Mouse (Mus musculus) heart, postnatal 0 days (tissue): Measurements from ENCODE around the gene Apba3.

Source experiments
- CTCF ChIP-seq: IDR thresholded peaks from 2 replicates; pipeline ENCODE4 v1.5.1; 2016; ENCODE audit warnings: antibody characterized with exemption, control low read depth, low read depth
- EP300 ChIP-seq: IDR thresholded peaks from 2 replicates; pipeline ENCODE4 v1.6.1; 2016; ENCODE audit warnings: antibody characterized with exemption, low read depth

- TF ChIP-seq CTCF (no peak), EP300 (no peak)
Measured at GRCm38 (mm10) chr10:81291511-81292104, 24.8 kb downstream of the Apba3 start, which contains the start of gene Tjp3.
